Mouse (Mus musculus) ES-E14 (cell line): ENCODE results near the gene Rfx2. TPM values are rescaled to one million over a fixed set of nuclear protein-coding genes. Genes with fewer than 3 reads are reported as not detected.

ENCODE experiments used
- DNase-seq: peaks from one replicate; pipeline ENCODE4 v3.0.0-alpha.2; 2013; ENCODE audit warnings: low read depth, low spot score
- H3K27ac ChIP-seq: 2 replicates; pipeline ENCODE4 v1.5.1; 2012; ENCODE audit warnings: low read depth, mild to moderate bottlenecking, low read length, moderate library complexity, mixed read lengths; ENCODE audit not compliant: poor library complexity, insufficient read depth, severe bottlenecking
- H3K36me3 ChIP-seq: 2 replicates; pipeline ENCODE4 v1.6.1; 2012; ENCODE audit warnings: mild to moderate bottlenecking, low read length, moderate library complexity, mixed read lengths; ENCODE audit not compliant: control insufficient read depth, poor library complexity, insufficient read depth, severe bottlenecking
- H3K4me1 ChIP-seq, 2 experiments: fragments of 150-350 bp in 1 of 2; sonication (generic) in 1 of 2; 2 replicates each; pipeline ENCODE4 v1.6.1; 2012; ENCODE audit warnings: low read length in 2 of 2, mild to moderate bottlenecking in 1 of 2, mixed read lengths in 1 of 2; ENCODE audit not compliant: control insufficient read depth in 2 of 2, insufficient read depth in 2 of 2, poor library complexity in 1 of 2
- H3K4me3 ChIP-seq, 2 experiments: fragments of 150-350 bp in 1 of 2; sonication (generic) in 1 of 2; 2 replicates each; pipeline ENCODE4 v1.5.1; 2012; ENCODE audit warnings: low read length in 2 of 2, low read depth in 1 of 2, mild to moderate bottlenecking in 1 of 2, mixed read lengths in 1 of 2; ENCODE audit not compliant: insufficient read depth in 1 of 2, poor library complexity in 1 of 2, severe bottlenecking in 1 of 2
- H3K9ac ChIP-seq: 2 replicates; pipeline ENCODE4 v1.6.1; 2012; ENCODE audit warnings: low read depth, mild to moderate bottlenecking, low read length, mixed read lengths; ENCODE audit not compliant: poor library complexity, insufficient read depth, severe bottlenecking
- H3K9me3 ChIP-seq: fragments of 150-350 bp; sonication (generic); 2 replicates; pipeline ENCODE4 v1.6.1; 2012; ENCODE audit warnings: low read depth, mild to moderate bottlenecking, low read length; ENCODE audit not compliant: control insufficient read depth, insufficient read depth
- CHD2 ChIP-seq: IDR thresholded peaks from 2 replicates; pipeline ENCODE4 v1.6.1; 2014; ENCODE audit warnings: mild to moderate bottlenecking, low read depth, low read length, inconsistent platforms
- HCFC1 ChIP-seq: IDR thresholded peaks from 2 replicates; pipeline ENCODE4 v1.6.1; 2012; ENCODE audit warnings: low read length, inconsistent platforms, borderline replicate concordance; ENCODE audit not compliant: insufficient read depth
- MAFK ChIP-seq: IDR thresholded peaks from 2 replicates; pipeline ENCODE4 v1.6.1; 2014; ENCODE audit warnings: mild to moderate bottlenecking, low read depth, low read length, inconsistent platforms; ENCODE audit not compliant: insufficient read depth
- ZC3H11A ChIP-seq: IDR thresholded peaks from 2 replicates; pipeline ENCODE4 v1.6.1; 2012; ENCODE audit warnings: low read depth, mild to moderate bottlenecking, inconsistent platforms, low read length, borderline replicate concordance
- ZNF384 ChIP-seq: IDR thresholded peaks from 2 replicates; pipeline ENCODE4 v1.6.1; 2012; ENCODE audit warnings: low read depth, low read length, inconsistent platforms
- in situ Hi-C, 2 experiments: fragments of 600-800 bp; cut with MboI; formaldehyde crosslinking; loops; one replicate each; pipeline ENCODE4 v1.15.1; 2025; ENCODE audit warnings: low sequenced_read_pairs in 2 of 2, inconsistent platforms in 1 of 2; ENCODE audit not compliant: unreplicated experiment in 2 of 2
- total RNA-seq: library from RNA; depleted of rRNA; stranded (reverse); fragments of 300-350 nt; gene quantifications from 2 replicates; pipeline ENCODE4 v1.2.3, GENCODE M21; 2012

Rfx2 gene
- total RNA-seq, 1 experiment = 15.8 TPM

DNA sequence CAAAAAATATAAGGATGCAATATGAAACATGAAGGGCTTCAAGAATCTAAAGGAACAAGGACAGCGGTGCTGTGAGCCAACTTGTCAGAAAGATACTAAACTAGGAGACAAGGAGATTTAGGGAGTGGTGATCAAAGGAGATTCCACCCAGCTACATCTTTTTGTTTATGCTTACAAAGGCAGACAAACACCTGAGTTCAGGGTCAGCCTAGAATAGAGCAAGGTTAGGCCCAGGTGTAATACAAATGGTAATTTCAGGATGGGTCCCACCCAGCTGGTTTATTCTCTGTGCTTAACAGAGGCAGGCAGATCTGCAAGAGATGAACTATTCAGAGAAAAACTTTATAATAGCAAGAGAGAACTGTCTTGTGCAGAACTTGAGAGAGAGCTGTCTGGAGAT lies 2.6 kb upstream of the Rfx2 start:
- DNase-seq = peak; percentile 75
- no peaks in the 10 kb centered on the region for H3K9me3 ChIP-seq
- H3K36me3 ChIP-seq = no peaks in the 10 kb centered on the region
- in situ Hi-C loops = no loop called here
- peaks cover 18 to 23% of the 10 kb centered on the region in 2 experiments for H3K4me1 ChIP-seq
- TF ChIP-seq HCFC1 (no peak), ZC3H11A (no peak), ZNF384 (no peak), MAFK (no peak), CHD2 (no peak; the same call in 1 of the 2 replicates)
- no peak overlapping the region for H3K9ac ChIP-seq
- H3K4me3 ChIP-seq = no peak overlapping the region
- peak overlapping the region; percentile 100; the same call in 1 of the 2 replicates for H3K27ac ChIP-seq

GRCm38 (mm10) chr17:56832918-56833317 lies 2.1 kb upstream of the Rfx2 start:
- Histone ChIP-seq H3K36me3 (no peaks in the 10 kb centered on the region), H3K27ac (peak overlapping the region; percentile 94), H3K4me3 (no peak overlapping the region), H3K4me1 (peaks cover 18 to 23% of the 10 kb centered on the region in 2 experiments), H3K9me3 (no peaks in the 10 kb centered on the region), H3K9ac (peak overlapping the region; percentile 5; the same call in 1 of the 2 replicates)
- TF ChIP-seq MAFK = no peak
- TF ChIP-seq ZNF384 = no peak
- no peak; the same call in 1 of the 2 replicates for TF ChIP-seq CHD2
- in situ Hi-C loops = no loop called here
- no peak for DNase-seq

GRCm38 (mm10) chr17:56831111-56831816 lies 451 bp upstream of the Rfx2 start:
- H3K4me1 ChIP-seq = peaks cover 18 to 27% of the 10 kb centered on the region in 2 experiments
- peak overlapping the region; percentile 50 to 86 for H3K4me3 ChIP-seq
- TF ChIP-seq ZC3H11A = no peak
- peak; percentile 86 for TF ChIP-seq ZNF384
- peak overlapping the region; percentile 94 for H3K27ac ChIP-seq
- in situ Hi-C loops = no loop called here
- peak overlapping the region; percentile 81 for H3K9ac ChIP-seq
- DNase-seq = peak; percentile 94
- H3K9me3 ChIP-seq = no peaks in the 10 kb centered on the region
- H3K36me3 ChIP-seq = no peaks in the 10 kb centered on the region

DNA sequence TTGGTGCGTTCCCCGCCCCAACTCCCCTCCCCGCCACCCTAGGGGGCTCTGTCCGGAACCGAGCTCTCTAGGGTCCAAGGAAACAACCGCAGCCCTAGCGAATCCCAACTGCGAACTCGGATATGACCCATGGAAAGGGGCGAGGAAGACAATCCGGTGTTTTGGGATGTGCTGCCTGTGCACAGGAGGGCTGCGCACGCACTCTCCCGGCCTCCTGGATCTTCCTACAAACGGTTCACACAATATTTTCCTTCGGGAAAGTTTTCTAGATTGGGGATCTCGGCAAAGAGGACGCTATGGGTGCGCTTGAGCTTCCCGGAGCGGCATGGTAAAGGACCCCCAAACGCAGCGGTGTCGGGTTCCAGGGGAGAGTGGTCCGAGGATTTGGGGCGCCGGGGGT lies 1.0 kb downstream of the Rfx2 start:
- in situ Hi-C loops = no loop called here
- TF ChIP-seq ZNF384 = no peak
- no peak overlapping the region; the same call in 1 of the 2 replicates for H3K27ac ChIP-seq
- H3K9me3 ChIP-seq = no peaks in the 10 kb centered on the region
- peak overlapping the region; percentile 74 to 86 for H3K4me3 ChIP-seq
- H3K9ac ChIP-seq = peak overlapping the region; percentile 74
- peaks cover 18 to 25% of the 10 kb centered on the region in 2 experiments for H3K4me1 ChIP-seq
- no peak for DNase-seq
- no peaks in the 10 kb centered on the region; the same call in 1 of the 2 replicates for H3K36me3 ChIP-seq

DNA sequence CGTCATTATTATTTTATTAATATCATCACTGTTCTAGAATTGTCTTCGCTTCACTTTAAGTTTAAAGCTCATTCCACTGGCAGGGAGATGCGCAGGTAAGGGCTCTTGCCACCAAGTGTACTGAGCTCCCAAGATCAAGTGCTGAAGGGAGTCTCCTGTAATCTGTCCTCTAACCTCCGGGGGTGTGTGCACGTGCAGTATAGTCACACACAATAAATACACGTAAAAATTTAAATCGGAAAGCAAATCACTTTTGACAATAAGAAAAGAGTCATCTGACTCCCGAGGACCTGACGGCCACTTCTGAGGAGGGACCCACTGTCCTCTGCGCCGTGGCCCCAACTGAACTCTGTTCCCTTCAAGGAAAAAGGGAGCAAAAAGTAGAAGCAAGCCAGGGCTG lies 1.6 kb downstream of the Rfx2 start:
- TF ChIP-seq HCFC1 (no peak), ZC3H11A (no peak), ZNF384 (no peak), CHD2 (no peak), MAFK (no peak)
- Histone ChIP-seq H3K27ac (no peak overlapping the region), H3K9ac (peak overlapping the region; percentile 74), H3K4me3 (peak overlapping the region; percentile 74 to 86), H3K9me3 (no peaks in the 10 kb centered on the region), H3K36me3 (no peaks in the 10 kb centered on the region; the same call in 1 of the 2 replicates), H3K4me1 (peaks cover 14 to 24% of the 10 kb centered on the region in 2 experiments)
- no peak for DNase-seq
- in situ Hi-C loops = no loop called here
